Mouse (Mus musculus): ENCODE measurements around the gene Chrna4. TPM values are rescaled to one million over a fixed set of nuclear protein-coding genes. Genes with fewer than 3 reads are reported as not detected.

Chrna4 gene
- polyA plus RNA-seq, 1 experiment, result 37.8 TPM

GRCm38 (mm10) chr2:181075501-181075900 lies 32.2 kb upstream of the Chrna4 start:
- Histone ChIP-seq H3K4me1 (ENCODE audit: control insufficient read depth, insufficient read depth, low read length) (no peaks in the 10 kb centered on the region), H3K27ac (ENCODE audit: insufficient read depth, low read depth, low read length) (no peak overlapping the region), H3K27me3 (replicated peaks; ENCODE audit: control insufficient read depth, insufficient read depth, low read length) (no peaks in the 10 kb centered on the region), H3K36me3 (ENCODE audit: control insufficient read depth, insufficient read depth, low read length) (no peaks in the 10 kb centered on the region), H3K4me3 (ENCODE audit: insufficient read depth, low read depth, low read length) (no peak overlapping the region)
- DNase-seq, result no peak
- TF ChIP-seq POLR2A (IDR thresholded peaks at IDR 0.05; ENCODE audit: low read depth, low read length), result no peak
- no peak for TF ChIP-seq CTCF (conservative IDR thresholded peaks at IDR 0.05; ENCODE audit: insufficient read depth, insufficient read length, low read depth, low read length)
- WGBS, result 74% methylated on average over 12 of the region's 12 CpGs

- WGBS, result 0% methylated on average over 1 of the region's 1 CpGs
- DNase-seq, result no peak
- TF ChIP-seq POLR2A (IDR thresholded peaks at IDR 0.05; ENCODE audit: low read depth, low read length) (no peak), CTCF (conservative IDR thresholded peaks at IDR 0.05; ENCODE audit: insufficient read depth, insufficient read length, low read depth, low read length) (no peak)
- no peaks in the 10 kb centered on the region for H3K4me1 ChIP-seq (ENCODE audit: control insufficient read depth, insufficient read depth, low read length)
- no peak overlapping the region for H3K4me3 ChIP-seq (ENCODE audit: insufficient read depth, low read depth, low read length)
- H3K36me3 ChIP-seq (ENCODE audit: control insufficient read depth, insufficient read depth, low read length), result no peaks in the 10 kb centered on the region
- H3K27ac ChIP-seq (ENCODE audit: insufficient read depth, low read depth, low read length), result no peak overlapping the region
- no peaks in the 10 kb centered on the region for H3K27me3 ChIP-seq (replicated peaks; ENCODE audit: control insufficient read depth, insufficient read depth, low read length)
These were observed 29.0 kb upstream of the Chrna4 start for GRCm38 (mm10) chr2:181072403-181072714.

GRCm38 (mm10) chr2:181071706-181072402 lies 28.5 kb upstream of the Chrna4 start:
- WGBS, result 56% methylated on average over 7 of the region's 7 CpGs
- no peaks in the 10 kb centered on the region for H3K4me1 ChIP-seq (ENCODE audit: control insufficient read depth, insufficient read depth, low read length)
- TF ChIP-seq POLR2A (IDR thresholded peaks at IDR 0.05; ENCODE audit: low read depth, low read length), result no peak
- peak; percentile 94 for TF ChIP-seq CTCF (conservative IDR thresholded peaks at IDR 0.05; ENCODE audit: insufficient read depth, insufficient read length, low read depth, low read length)
- peak; percentile 86 for DNase-seq
- no peak overlapping the region for H3K4me3 ChIP-seq (ENCODE audit: insufficient read depth, low read depth, low read length)
- no peaks in the 10 kb centered on the region for H3K27me3 ChIP-seq (replicated peaks; ENCODE audit: control insufficient read depth, insufficient read depth, low read length)
- H3K36me3 ChIP-seq (ENCODE audit: control insufficient read depth, insufficient read depth, low read length), result no peaks in the 10 kb centered on the region
- H3K27ac ChIP-seq (ENCODE audit: insufficient read depth, low read depth, low read length), result no peak overlapping the region

- H3K4me1 ChIP-seq (ENCODE audit: control insufficient read depth, insufficient read depth, low read length), result no peaks in the 10 kb centered on the region
- no peak for TF ChIP-seq CTCF (conservative IDR thresholded peaks at IDR 0.05; ENCODE audit: insufficient read depth, insufficient read length, low read depth, low read length)
- TF ChIP-seq POLR2A (IDR thresholded peaks at IDR 0.05; ENCODE audit: low read depth, low read length), result no peak
- DNase-seq, result no peak
- WGBS, result 68% methylated on average over 7 of the region's 7 CpGs
- H3K36me3 ChIP-seq (ENCODE audit: control insufficient read depth, insufficient read depth, low read length), result no peaks in the 10 kb centered on the region
- H3K4me3 ChIP-seq (ENCODE audit: insufficient read depth, low read depth, low read length), result no peak overlapping the region
- no peak overlapping the region for H3K27ac ChIP-seq (ENCODE audit: insufficient read depth, low read depth, low read length)
- no peaks in the 10 kb centered on the region for H3K27me3 ChIP-seq (replicated peaks; ENCODE audit: control insufficient read depth, insufficient read depth, low read length)
These were observed 26.8 kb upstream of the Chrna4 start for GRCm38 (mm10) chr2:181070136-181070535.

- DNase-seq, result no peak
- no peaks in the 10 kb centered on the region for H3K27me3 ChIP-seq (replicated peaks; ENCODE audit: control insufficient read depth, insufficient read depth, low read length)
- no peaks in the 10 kb centered on the region for H3K4me1 ChIP-seq (ENCODE audit: control insufficient read depth, insufficient read depth, low read length)
- H3K4me3 ChIP-seq (ENCODE audit: insufficient read depth, low read depth, low read length), result no peak overlapping the region
- TF ChIP-seq POLR2A (IDR thresholded peaks at IDR 0.05; ENCODE audit: low read depth, low read length) (no peak), CTCF (conservative IDR thresholded peaks at IDR 0.05; ENCODE audit: insufficient read depth, insufficient read length, low read depth, low read length) (no peak)
- WGBS, result 65% methylated on average over 5 of the region's 5 CpGs
- no peak overlapping the region for H3K27ac ChIP-seq (ENCODE audit: insufficient read depth, low read depth, low read length)
- no peaks in the 10 kb centered on the region for H3K36me3 ChIP-seq (ENCODE audit: control insufficient read depth, insufficient read depth, low read length)
These were observed 25.2 kb upstream of the Chrna4 start for GRCm38 (mm10) chr2:181068499-181068898.

GRCm38 (mm10) chr2:181065827-181066226 lies 22.5 kb upstream of the Chrna4 start:
- WGBS, result 33% methylated on average over 4 of the region's 4 CpGs
- Histone ChIP-seq H3K4me1 (ENCODE audit: control insufficient read depth, insufficient read depth, low read length) (no peaks in the 10 kb centered on the region), H3K27me3 (replicated peaks; ENCODE audit: control insufficient read depth, insufficient read depth, low read length) (no peaks in the 10 kb centered on the region), H3K27ac (ENCODE audit: insufficient read depth, low read depth, low read length) (no peak overlapping the region), H3K36me3 (ENCODE audit: control insufficient read depth, insufficient read depth, low read length) (no peaks in the 10 kb centered on the region), H3K4me3 (ENCODE audit: insufficient read depth, low read depth, low read length) (no peak overlapping the region)
- no peak for DNase-seq
- TF ChIP-seq POLR2A (IDR thresholded peaks at IDR 0.05; ENCODE audit: low read depth, low read length) (no peak), CTCF (conservative IDR thresholded peaks at IDR 0.05; ENCODE audit: insufficient read depth, insufficient read length, low read depth, low read length) (no peak)

- WGBS, result 12% methylated on average over 5 of the region's 5 CpGs
- Histone ChIP-seq H3K27me3 (replicated peaks; ENCODE audit: control insufficient read depth, insufficient read depth, low read length) (no peaks in the 10 kb centered on the region), H3K4me3 (ENCODE audit: insufficient read depth, low read depth, low read length) (no peak overlapping the region), H3K4me1 (ENCODE audit: control insufficient read depth, insufficient read depth, low read length) (no peaks in the 10 kb centered on the region), H3K36me3 (ENCODE audit: control insufficient read depth, insufficient read depth, low read length) (no peaks in the 10 kb centered on the region), H3K27ac (ENCODE audit: insufficient read depth, low read depth, low read length) (no peak overlapping the region)
- TF ChIP-seq CTCF (conservative IDR thresholded peaks at IDR 0.05; ENCODE audit: insufficient read depth, insufficient read length, low read depth, low read length) (peak; percentile 99), POLR2A (IDR thresholded peaks at IDR 0.05; ENCODE audit: low read depth, low read length) (no peak)
- peak; percentile 82 for DNase-seq
These were observed 16.8 kb upstream of the Chrna4 start for GRCm38 (mm10) chr2:181060127-181060526.

All from kidney, adult 2 months (tissue).